Mouse (Mus musculus) heart, postnatal 0 days (tissue): ENCODE data around the gene Rps27.

Experiments used
- CTCF ChIP-seq: IDR thresholded peaks from 2 replicates; pipeline ENCODE4 v1.5.1; 2016; ENCODE audit warnings: antibody characterized with exemption, control low read depth, low read depth
- EP300 ChIP-seq: IDR thresholded peaks from 2 replicates; pipeline ENCODE4 v1.6.1; 2016; ENCODE audit warnings: antibody characterized with exemption, low read depth

- TF ChIP-seq CTCF = no peak
- no peak for TF ChIP-seq EP300
Observed at GRCm38 (mm10) chr3:90255194-90255565, 41.7 kb upstream of the Rps27 start.
